Mouse (Mus musculus) heart, embryonic 15.5 days (tissue): ENCODE results near the gene Tmie. TPM values are rescaled to one million over a fixed set of nuclear protein-coding genes. Genes with fewer than 3 reads are reported as not detected.

Experiments
- ATAC-seq: fragments of 200-750 bp; cut with Nextera tagmentation; replicated peaks from 2 replicates; pipeline ENCODE4 v1.8.0; 2017; ENCODE audit warnings: low read depth, moderate TSS enrichment; ENCODE audit not compliant: insufficient number of reproducible peaks, insufficient read depth, low FRiP score
- H3K27ac ChIP-seq: fragments of 300-500 bp; sonication (generic); 2 replicates; pipeline ENCODE4 v1.5.1; 2015; ENCODE audit warnings: mild to moderate bottlenecking, inconsistent platforms
- H3K27me3 ChIP-seq: fragments of 300-500 bp; sonication (generic); 2 replicates; pipeline ENCODE4 v1.6.1; 2015; ENCODE audit warnings: inconsistent platforms
- H3K36me3 ChIP-seq: fragments of 300-500 bp; sonication (generic); 2 replicates; pipeline ENCODE4 v1.6.1; 2015; ENCODE audit warnings: mild to moderate bottlenecking, inconsistent platforms
- H3K4me1 ChIP-seq: fragments of 300-500 bp; sonication (generic); replicated peaks from 2 replicates; pipeline ENCODE4 v1.6.1; 2015; ENCODE audit warnings: inconsistent platforms
- H3K4me2 ChIP-seq: fragments of 300-500 bp; sonication (generic); 2 replicates; pipeline ENCODE4 v1.6.1; 2015; ENCODE audit warnings: inconsistent platforms, mild to moderate bottlenecking, moderate library complexity
- H3K4me3 ChIP-seq: fragments of 300-500 bp; sonication (generic); 2 replicates; pipeline ENCODE4 v1.5.1; 2015; ENCODE audit warnings: mild to moderate bottlenecking, inconsistent platforms
- H3K9ac ChIP-seq: fragments of 300-500 bp; sonication (generic); 2 replicates; pipeline ENCODE4 v1.6.1; 2015; ENCODE audit warnings: mild to moderate bottlenecking, inconsistent platforms
- H3K9me3 ChIP-seq: fragments of 300-500 bp; sonication (generic); replicated peaks from 2 replicates; pipeline ENCODE4 v1.6.1; 2016; ENCODE audit warnings: inconsistent platforms
- WGBS: fragments of 180-500 bp; shearing (Covaris S2); methylation state at CpG from one replicate; pipeline ENCODE4 v1.1.7; 2015; ENCODE audit warnings: mixed read lengths; 5-methylcytosine and 5-hydroxymethylcytosine counted together
- polyA plus RNA-seq: library from polyadenylated mRNA; unstranded; fragments of >200 nt; fragmentation: Nextera tagmentation; extraction: Ambion mirVana; gene quantifications from 2 replicates; pipeline ENCODE4 v1.2.1, GENCODE M21; 2015

Tmie gene
- polyA plus RNA-seq, 1 experiment from 2014 or later, result 0.74 TPM

GRCm38 (mm10) chr9:110887388-110888303, 7.7 kb upstream of the Tmie start:
- Histone ChIP-seq H3K36me3 (no peaks in the 10 kb centered on the region), H3K9ac (no peak overlapping the region), H3K4me1 (peaks cover 11% of the 10 kb centered on the region), H3K27ac (no peak overlapping the region), H3K27me3 (no peaks in the 10 kb centered on the region), H3K4me3 (no peak overlapping the region), H3K4me2 (no peak overlapping the region), H3K9me3 (no peaks in the 10 kb centered on the region)
- 69% methylated on average over 9 of the region's 9 CpGs for WGBS
- ATAC-seq, result no peak

- H3K36me3 ChIP-seq, result no peaks in the 10 kb centered on the region
- no peaks in the 10 kb centered on the region for H3K9me3 ChIP-seq
- H3K9ac ChIP-seq, result no peak overlapping the region
- H3K4me3 ChIP-seq, result no peak overlapping the region
- no peak overlapping the region for H3K4me2 ChIP-seq
- H3K4me1 ChIP-seq, result peaks cover 36% of the 10 kb centered on the region
- peaks cover 9% of the 10 kb centered on the region for H3K27me3 ChIP-seq
- no peak overlapping the region for H3K27ac ChIP-seq
- ATAC-seq, result no peak
- 69% methylated on average over 7 of the region's 7 CpGs for WGBS
These were observed 2.0 kb upstream of the Tmie start for GRCm38 (mm10) chr9:110881953-110882352.

- Histone ChIP-seq H3K36me3 (no peaks in the 10 kb centered on the region), H3K9ac (0 out of 2 replicates have a peak overlapping the region, but pooled peaks have one; percentile 64), H3K27ac (no peak overlapping the region), H3K27me3 (peaks cover 9% of the 10 kb centered on the region), H3K4me3 (peak overlapping the region; percentile 60), H3K4me1 (peaks cover 36% of the 10 kb centered on the region), H3K4me2 (peak overlapping the region; percentile 89), H3K9me3 (no peaks in the 10 kb centered on the region)
- no peak for ATAC-seq
- WGBS, result 74% methylated on average over 4 of the region's 4 CpGs
These were observed 859 bp upstream of the Tmie start for GRCm38 (mm10) chr9:110880772-110881171.

GRCm38 (mm10) chr9:110879191-110879920, 557 bp downstream of the Tmie start, which contains the start of gene Als2cl:
TSS of gene Als2cl (plus strand) at chr9:110879870.
- WGBS, result 17% methylated on average over 12 of the region's 12 CpGs
- peak within 1 kb of the TSS; percentile 76 for H3K27ac ChIP-seq
- no peaks in the 10 kb centered on the region for H3K9me3 ChIP-seq
- peak within 1 kb of the TSS; percentile 60 for H3K4me3 ChIP-seq
- H3K27me3 ChIP-seq, result peaks cover 9% of the 10 kb centered on the region
- H3K4me1 ChIP-seq, result peaks cover 38% of the 10 kb centered on the region
- H3K4me2 ChIP-seq, result peak within 1 kb of the TSS; percentile 89
- H3K36me3 ChIP-seq, result no peaks in the 10 kb centered on the region
- peak within 1 kb of the TSS; percentile 64 for H3K9ac ChIP-seq
- ATAC-seq, result 0 out of 2 replicates have a peak, but pooled peaks have one; percentile 20

GRCm38 (mm10) chr9:110877888-110878287, 2.0 kb downstream of the Tmie start:
- Histone ChIP-seq H3K9me3 (no peaks in the 10 kb centered on the region), H3K36me3 (no peaks in the 10 kb centered on the region), H3K9ac (no peak overlapping the region), H3K4me1 (peaks cover 47% of the 10 kb centered on the region), H3K27ac (peak overlapping the region; percentile 52), H3K27me3 (peaks cover 24% of the 10 kb centered on the region), H3K4me2 (peak overlapping the region; percentile 22; the same call in 1 of the 2 replicates), H3K4me3 (no peak overlapping the region)
- 50% methylated on average over 5 of the region's 5 CpGs for WGBS
- ATAC-seq, result peak; percentile 73

- Histone ChIP-seq H3K9ac (no peak overlapping the region), H3K4me1 (peaks cover 47% of the 10 kb centered on the region), H3K9me3 (no peaks in the 10 kb centered on the region), H3K27me3 (peaks cover 29% of the 10 kb centered on the region), H3K4me2 (no peak overlapping the region), H3K27ac (peak overlapping the region; percentile 52), H3K4me3 (no peak overlapping the region), H3K36me3 (no peaks in the 10 kb centered on the region)
- WGBS, result 81% methylated on average over 1 of the region's 1 CpGs
- no peak for ATAC-seq
These were observed 2.6 kb downstream of the Tmie start for GRCm38 (mm10) chr9:110877353-110877752.

- Histone ChIP-seq H3K4me2 (no peak overlapping the region), H3K9ac (no peak overlapping the region), H3K27me3 (peaks cover 27% of the 10 kb centered on the region), H3K9me3 (no peaks in the 10 kb centered on the region), H3K4me1 (peaks cover 41% of the 10 kb centered on the region), H3K36me3 (no peaks in the 10 kb centered on the region), H3K4me3 (no peak overlapping the region), H3K27ac (no peak overlapping the region)
- no peak for ATAC-seq
- 30% methylated on average over 6 of the region's 6 CpGs for WGBS
These were observed 4.6 kb downstream of the Tmie start for GRCm38 (mm10) chr9:110875288-110875695.

GRCm38 (mm10) chr9:110874660-110875191, 5.2 kb downstream of the Tmie start:
- H3K4me2 ChIP-seq, result no peak overlapping the region
- ATAC-seq, result no peak
- H3K4me1 ChIP-seq, result peaks cover 36% of the 10 kb centered on the region
- WGBS, result 31% methylated on average over 3 of the region's 3 CpGs
- H3K36me3 ChIP-seq, result no peaks in the 10 kb centered on the region
- no peak overlapping the region for H3K27ac ChIP-seq
- no peak overlapping the region for H3K9ac ChIP-seq
- no peaks in the 10 kb centered on the region for H3K9me3 ChIP-seq
- no peak overlapping the region for H3K4me3 ChIP-seq
- H3K27me3 ChIP-seq, result peaks cover 27% of the 10 kb centered on the region

GRCm38 (mm10) chr9:110873681-110874659, 5.9 kb downstream of the Tmie start:
- Histone ChIP-seq H3K4me1 (peaks cover 29% of the 10 kb centered on the region), H3K9ac (peak overlapping the region; percentile 13; the same call in 1 of the 2 replicates), H3K36me3 (no peaks in the 10 kb centered on the region), H3K4me2 (peak overlapping the region; percentile 59), H3K27ac (no peak overlapping the region), H3K9me3 (no peaks in the 10 kb centered on the region), H3K4me3 (peak overlapping the region; percentile 27), H3K27me3 (peaks cover 27% of the 10 kb centered on the region)
- no peak for ATAC-seq
- WGBS, result 12% methylated on average over 40 of the region's 40 CpGs

- peaks cover 14% of the 10 kb centered on the region for H3K4me1 ChIP-seq
These were observed 8.9 kb downstream of the Tmie start for GRCm38 (mm10) chr9:110871030-110871429.

More at GRCm38 (mm10) chr9:110871030-110871429, 8.9 kb downstream of the Tmie start:
- Histone ChIP-seq H3K9me3 (no peaks in the 10 kb centered on the region), H3K27me3 (peaks cover 27% of the 10 kb centered on the region), H3K9ac (no peak overlapping the region), H3K4me2 (no peak overlapping the region), H3K27ac (no peak overlapping the region), H3K36me3 (no peaks in the 10 kb centered on the region), H3K4me3 (no peak overlapping the region)
- 20% methylated on average over 7 of the region's 7 CpGs for WGBS
- no peak for ATAC-seq
